Mouse (Mus musculus): ENCODE measurements at regions not wholly inside any gene's neighbourhood (a gene's known extent, or its start where the extent isn't known, plus 50 kb on each side); places are given as distances from the start of the nearest gene placed in this dataset.

GRCm38 (mm10) chr3:34885137-34885536 is 234.9 kb downstream of the Sox2 start:
- no peak for DNase-seq

- no peak for DNase-seq
Measured at GRCm38 (mm10) chr3:34893381-34893780, 243.2 kb downstream of the Sox2 start.

- DNase-seq: no peak
Measured at GRCm38 (mm10) chr3:34903106-34903505, 252.9 kb downstream of the Sox2 start.

GRCm38 (mm10) chr3:34908489-34908888 is 258.3 kb downstream of the Sox2 start:
- no peak for DNase-seq

GRCm38 (mm10) chr3:34909350-34909749 is 259.1 kb downstream of the Sox2 start:
- DNase-seq: no peak

GRCm38 (mm10) chr3:34918326-34918932 is 268.2 kb downstream of the Sox2 start:
- no peak for DNase-seq

- no peak for DNase-seq
Measured at GRCm38 (mm10) chr3:34920497-34920896, 270.3 kb downstream of the Sox2 start.

GRCm38 (mm10) chr3:34949867-34950266 is 299.7 kb downstream of the Sox2 start:
- DNase-seq: no peak

- DNase-seq: no peak
Measured at GRCm38 (mm10) chr3:34956183-34956582, 306.0 kb downstream of the Sox2 start.

- DNase-seq: no peak
Measured at GRCm38 (mm10) chr3:34959044-34959521, 308.9 kb downstream of the Sox2 start.

GRCm38 (mm10) chr3:34966442-34966841 is 316.2 kb downstream of the Sox2 start:
- DNase-seq: no peak

- DNase-seq: no peak
Measured at GRCm38 (mm10) chr3:34967911-34968310, 317.7 kb downstream of the Sox2 start.

GRCm38 (mm10) chr3:34971536-34971935 is 321.3 kb downstream of the Sox2 start:
- DNase-seq: no peak

- no peak for DNase-seq
Measured at GRCm38 (mm10) chr3:34974371-34974770, 324.2 kb downstream of the Sox2 start.

Data from liver (tissue).